Mouse (Mus musculus): ENCODE measurements around the gene Capn2. TPM values are rescaled to one million over a fixed set of nuclear protein-coding genes. Genes with fewer than 3 reads are reported as not detected.

Capn2 gene
- total RNA-seq, 2 experiments from 2014 or later, result 57.9 to 59.5 TPM

- DNase-seq, result no peak
Observed at GRCm38 (mm10) chr1:182501815-182502405, 15.5 kb downstream of the Capn2 start.

DNA sequence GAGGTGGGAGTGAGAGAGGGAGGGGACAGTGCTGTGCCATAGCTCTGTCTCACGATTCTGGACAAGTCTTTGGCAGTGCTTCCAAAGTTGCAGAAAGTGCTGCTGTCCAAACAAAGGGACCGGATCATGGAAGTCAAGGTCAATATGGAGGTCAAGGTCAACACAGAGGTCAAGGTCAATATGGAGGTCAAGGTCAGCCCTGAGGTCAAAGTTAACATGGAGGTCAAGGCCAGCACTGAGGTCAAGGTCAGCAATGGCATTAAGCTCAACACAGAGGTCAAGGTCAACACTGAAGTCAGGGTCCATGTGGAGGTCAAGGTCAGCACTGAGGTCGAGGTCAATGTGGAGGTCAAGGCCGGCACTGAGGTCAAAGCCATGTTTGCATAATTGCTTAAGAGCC is 16.6 kb downstream of the Capn2 start:
- no peak for DNase-seq

DNA sequence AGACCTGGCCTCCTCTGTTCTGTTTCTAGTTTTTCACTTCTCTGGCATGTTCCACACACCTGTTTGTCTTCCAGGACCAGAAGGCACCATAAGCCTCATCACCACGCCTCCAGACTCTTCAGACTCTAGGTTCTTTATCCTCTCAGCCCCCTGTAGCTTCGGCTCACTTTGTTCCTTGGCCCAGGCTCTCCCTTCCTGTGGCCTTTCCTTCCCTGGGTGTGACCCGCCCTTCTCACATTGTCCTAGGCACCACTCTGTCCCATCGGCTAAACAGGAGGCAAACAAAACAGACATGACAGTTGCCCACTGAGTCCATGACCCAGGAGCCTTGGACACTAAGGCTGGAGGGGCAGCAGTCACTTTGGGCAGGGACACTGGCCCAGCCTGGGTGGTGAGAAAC is 17.2 kb downstream of the Capn2 start:
- DNase-seq, result no peak

- no peak for DNase-seq
Observed at GRCm38 (mm10) chr1:182499443-182500089, 17.8 kb downstream of the Capn2 start.

GRCm38 (mm10) chr1:182497736-182498135 is 19.7 kb downstream of the Capn2 start:
- DNase-seq, result no peak

GRCm38 (mm10) chr1:182496685-182497084 is 20.7 kb downstream of the Capn2 start:
- no peak for DNase-seq

DNA sequence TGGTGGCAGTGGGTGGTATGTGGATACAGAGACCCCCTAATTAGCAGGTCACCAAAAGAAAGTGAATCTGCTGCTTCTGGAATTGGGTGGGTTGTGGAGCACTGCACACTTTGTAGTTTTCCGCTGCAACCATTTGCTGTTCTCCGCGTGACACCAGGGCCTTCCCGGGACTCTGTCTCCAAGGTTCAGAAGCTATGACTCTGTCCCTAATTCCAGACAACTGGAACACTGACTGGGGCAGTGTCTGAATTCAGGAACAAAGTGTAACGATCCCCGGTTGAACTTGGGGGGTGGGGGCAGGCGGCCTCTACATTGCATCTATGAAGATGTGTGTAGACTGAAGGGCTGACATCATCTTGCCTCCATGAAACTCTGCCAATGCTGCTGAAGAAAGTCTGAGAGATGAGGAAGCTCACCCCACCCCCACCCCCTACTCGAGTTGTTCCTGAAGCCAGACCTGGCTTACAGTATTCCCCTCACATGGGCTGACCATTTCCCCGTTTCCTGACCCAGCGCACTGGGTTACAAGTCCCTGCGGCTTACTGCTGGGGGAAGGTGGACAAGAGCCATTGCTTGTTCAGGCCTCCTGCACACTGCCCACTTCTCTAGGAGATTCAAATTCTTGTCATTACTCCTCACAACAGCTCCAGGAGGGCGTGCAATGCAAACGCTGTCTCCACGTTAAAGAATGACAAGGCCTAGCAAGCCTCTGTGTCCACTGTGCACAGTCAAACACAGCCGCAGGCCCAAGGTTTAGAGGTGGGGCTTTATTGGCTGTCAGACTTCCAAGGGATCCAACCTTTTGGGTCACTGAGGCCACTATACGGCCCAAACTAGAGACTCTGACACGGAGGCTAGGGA is 22.9 kb downstream of the Capn2 start:
- no peak for DNase-seq

DNA sequence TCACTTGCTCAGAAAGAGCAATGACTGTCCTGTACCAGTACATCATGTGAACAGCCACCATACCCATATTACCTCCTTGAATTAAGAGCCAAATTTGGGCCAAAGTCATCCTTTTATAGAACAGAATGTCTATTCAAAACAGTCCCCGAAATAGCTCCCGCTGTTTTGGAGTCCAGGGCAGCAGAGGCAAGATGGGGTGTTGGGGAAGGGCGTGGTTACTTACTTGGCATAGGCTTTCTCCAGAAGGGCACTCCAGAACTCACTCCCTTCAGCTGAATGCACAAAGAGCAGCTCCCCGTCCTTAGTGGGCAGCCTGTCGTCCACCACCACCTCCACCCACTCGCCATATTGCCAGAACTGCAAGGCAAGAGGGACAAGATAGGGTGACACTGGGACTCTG is 25.6 kb downstream of the Capn2 start:
- DNase-seq, result no peak

DNA sequence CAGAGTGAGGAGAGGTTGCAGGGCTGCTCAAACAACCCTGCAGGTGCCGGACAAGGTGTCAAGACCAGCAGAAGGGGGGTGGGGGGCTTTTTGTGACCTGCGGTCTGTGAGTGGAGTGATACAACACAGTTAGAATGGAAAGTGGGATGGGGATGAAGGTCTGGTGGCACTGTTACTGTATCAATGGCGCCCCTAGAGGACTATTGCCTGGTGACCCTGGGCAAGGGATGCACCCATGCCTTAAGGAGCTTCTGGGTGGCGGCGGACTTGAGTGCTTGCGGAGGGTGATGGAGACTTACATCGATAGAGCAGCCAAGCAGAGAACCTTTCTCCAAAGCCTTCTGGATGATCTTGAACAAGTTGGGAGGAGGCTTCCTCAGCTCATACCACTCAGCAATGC is 26.8 kb downstream of the Capn2 start:
- no peak for DNase-seq

GRCm38 (mm10) chr1:182489803-182490452 is 27.5 kb downstream of the Capn2 start:
- DNase-seq, result peak; percentile 89 to 91

DNA sequence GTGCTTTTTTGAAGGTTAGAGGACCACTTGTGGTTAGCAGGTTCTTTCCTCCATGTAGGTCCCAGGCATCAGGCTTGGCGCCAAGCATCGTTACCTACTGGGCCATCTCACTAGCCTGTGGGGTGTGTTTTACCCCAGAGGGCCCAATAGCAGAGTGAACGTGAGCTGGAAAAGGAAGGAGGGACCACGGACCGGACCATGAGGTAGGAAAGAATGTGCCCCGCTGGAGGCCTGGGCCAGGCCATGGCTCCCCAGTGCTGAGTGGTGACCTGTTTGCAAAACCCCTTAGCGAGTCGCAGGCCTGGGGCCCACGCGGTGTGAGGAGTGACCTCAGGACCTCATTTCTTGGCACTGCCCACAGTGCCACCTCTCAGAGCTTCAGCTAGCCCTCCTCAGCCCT is 28.9 kb downstream of the Capn2 start:
- no peak for DNase-seq

- DNase-seq, result peak; percentile 41 to 48
Observed at GRCm38 (mm10) chr1:182483910-182484274, 33.5 kb downstream of the Capn2 start.

- DNase-seq, result peak in 1 of 2 experiments; percentile 46
Observed at GRCm38 (mm10) chr1:182482991-182483909, 34.2 kb downstream of the Capn2 start.

GRCm38 (mm10) chr1:182481646-182482295 is 35.6 kb downstream of the Capn2 start:
- no peak for DNase-seq

DNA sequence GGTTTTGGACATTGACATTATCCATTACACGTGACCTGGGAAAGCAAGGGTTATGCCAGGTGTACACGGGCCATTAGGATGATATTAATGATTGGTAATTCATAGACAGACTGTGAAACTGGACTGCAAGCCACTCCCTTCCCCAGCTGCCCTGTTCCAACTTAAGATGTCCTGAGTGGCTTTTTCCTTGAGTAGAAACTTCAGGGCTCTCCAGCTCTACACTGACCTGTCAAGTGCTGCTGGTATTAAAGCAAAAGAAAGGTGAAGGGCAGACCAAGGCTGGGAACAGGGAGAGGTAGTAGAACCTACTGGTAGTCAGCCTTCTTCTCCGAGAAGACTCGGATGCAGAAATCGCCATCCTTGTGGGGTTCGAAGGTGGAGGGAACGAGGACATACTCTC is 36.3 kb downstream of the Capn2 start:
- no peak for DNase-seq

GRCm38 (mm10) chr1:182478935-182479334 is 38.5 kb downstream of the Capn2 start:
- no peak for DNase-seq

- peak; percentile 41 to 55 for DNase-seq
Observed at GRCm38 (mm10) chr1:182475005-182475796, 42.2 kb downstream of the Capn2 start.

GRCm38 (mm10) chr1:182465978-182466377 is 51.4 kb downstream of the Capn2 start:
- DNase-seq, result no peak

- DNase-seq, result no peak
Observed at GRCm38 (mm10) chr1:182465309-182465708, 52.1 kb downstream of the Capn2 start.

DNA sequence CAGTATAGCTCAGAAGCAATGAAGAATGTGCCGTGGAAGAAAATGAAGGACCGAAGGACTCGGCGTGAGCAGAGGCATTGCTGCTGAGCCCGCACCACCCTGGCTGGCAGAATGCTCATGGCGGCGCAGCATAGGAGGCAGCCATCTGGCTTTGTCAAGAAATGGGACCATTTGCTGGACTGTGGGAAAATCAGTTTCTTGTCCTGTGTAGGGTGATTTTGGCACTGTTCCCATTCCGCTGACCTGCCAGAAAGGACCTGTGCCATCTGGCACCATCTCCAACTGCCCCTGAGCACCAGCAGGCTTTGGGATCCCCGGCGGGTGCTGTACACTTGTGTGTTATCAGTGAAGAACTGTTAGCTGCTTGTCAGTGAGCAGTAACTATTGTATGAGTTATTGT is 55.6 kb downstream of the Capn2 start:
- DNase-seq, result peak in 1 of 2 experiments; percentile 42

DNA sequence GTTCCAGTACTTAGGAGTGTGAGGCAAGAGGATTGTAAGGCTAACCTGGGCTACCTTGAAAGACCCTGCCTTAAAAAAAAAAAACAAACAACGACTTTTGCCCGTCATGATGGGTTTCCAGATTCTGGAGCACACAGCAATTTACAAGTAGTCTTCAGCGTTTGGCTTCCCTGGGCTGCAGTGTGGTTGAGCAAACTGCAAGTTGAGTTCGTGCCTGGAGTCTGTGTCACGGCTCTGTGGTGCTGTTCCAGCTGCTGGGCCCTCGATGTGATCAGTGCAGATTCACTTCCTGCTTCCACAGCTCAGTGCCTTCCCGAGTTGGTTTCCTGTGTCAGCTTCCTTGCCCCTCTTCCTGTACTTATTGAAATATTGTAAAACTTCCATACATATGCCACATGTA is 56.1 kb downstream of the Capn2 start:
- no peak for DNase-seq

All from layer of hippocampus, postnatal 36 days (tissue).